In the genomic region with DNA sequence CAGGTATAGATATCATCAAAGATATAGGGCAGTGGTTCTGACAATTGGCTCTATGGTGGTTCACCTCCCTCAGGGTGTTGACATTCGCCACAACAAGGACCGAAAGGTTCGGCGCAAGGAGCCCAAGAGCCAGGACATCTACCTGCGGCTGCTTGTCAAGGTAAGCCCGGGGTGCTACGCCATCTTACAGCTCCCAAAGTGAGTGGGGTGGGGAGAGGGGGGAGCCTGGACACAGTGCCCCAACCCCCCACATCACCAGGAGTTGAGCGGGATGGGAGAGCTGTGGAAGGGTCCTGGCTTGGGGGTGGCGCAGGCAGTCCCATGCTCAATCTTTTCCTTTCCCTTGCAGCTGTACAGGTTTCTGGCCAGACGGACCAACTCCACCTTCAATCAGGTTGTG, we compare ENCODE assay signal across 9 mouse cellular contexts. TPM values are rescaled to one million over a fixed set of nuclear protein-coding genes. Genes with fewer than 3 reads are reported as not detected.
A peak's percentile ranks its signal among the peaks of the same experiment; 100 is the strongest.
DNase-seq lines count a peak whose midpoint lies in the region; ATAC-seq and TF ChIP-seq lines count a peak whose summit lies in the region.
"Had no signal": no experiment of that assay in that cellular context is flagged by ENCODE, and none has a peak within 500 bp of the region (broad histone marks: within the 10 kb centered on the region; RNA-seq: fewer than 3 reads in every experiment).

No protein-coding gene starts in this region.

- H3K9ac ChIP-seq in heart, embryonic 15.5 days, result peak overlapping the region; percentile 88
- H3K9ac ChIP-seq in hindbrain, embryonic 14.5 days, result peak overlapping the region; percentile 88
- H3K9ac ChIP-seq in midbrain, embryonic 14.5 days (replicated peaks; ENCODE audit: low read length), result peak overlapping the region; percentile 89

- peaks cover 26% of the 10 kb centered on the region for H3K36me3 ChIP-seq in heart, embryonic 15.5 days
- H3K36me3 ChIP-seq in hindbrain, embryonic 14.5 days (replicated peaks; ENCODE audit: control insufficient read depth, insufficient read depth), result peaks cover 52% of the 10 kb centered on the region
- H3K36me3 ChIP-seq in midbrain, embryonic 14.5 days (ENCODE audit: control insufficient read depth, insufficient read depth, low read length), result peaks cover 52% of the 10 kb centered on the region

- TF ChIP-seq CTCF in cortical plate, adult 2 months (IDR thresholded peaks at IDR 0.05; ENCODE audit: extremely low read depth, insufficient read depth, low read length), result no peak

- no peak overlapping the region for H3K27ac ChIP-seq in heart, embryonic 15.5 days
- no peak overlapping the region for H3K27ac ChIP-seq in cortical plate, adult 2 months (ENCODE audit: insufficient read depth, low read length)
- H3K27ac ChIP-seq in hindbrain, embryonic 14.5 days, result no peak overlapping the region
- 0 out of 2 replicates have a peak overlapping the region, but pooled peaks have one; percentile 92 for H3K27ac ChIP-seq in midbrain, embryonic 14.5 days (replicated peaks; ENCODE audit: low read depth, low read length)

- H3K4me3 ChIP-seq in heart, embryonic 15.5 days, result peak overlapping the region; percentile 69
- H3K4me3 ChIP-seq in cortical plate, adult 2 months (ENCODE audit: insufficient read depth, low read length), result peak overlapping the region; percentile 82; the same call in 1 of the 2 replicates
- peak overlapping the region; percentile 75 for H3K4me3 ChIP-seq in hindbrain, embryonic 14.5 days (replicated peaks; ENCODE audit: low read length)
- H3K4me3 ChIP-seq in midbrain, embryonic 14.5 days (replicated peaks; ENCODE audit: low read depth, low read length), result peak overlapping the region; percentile 90

- no peaks in the 10 kb centered on the region for H3K9me3 ChIP-seq in heart, embryonic 15.5 days (replicated peaks)
- H3K9me3 ChIP-seq in hindbrain, embryonic 14.5 days (ENCODE audit: control insufficient read depth, low read length), result no peaks in the 10 kb centered on the region
- H3K9me3 ChIP-seq in midbrain, embryonic 14.5 days (ENCODE audit: control insufficient read depth, low read length), result no peaks in the 10 kb centered on the region

- no peak for ATAC-seq in heart, embryonic 15.5 days (replicated peaks; ENCODE audit: insufficient number of reproducible peaks, insufficient read depth, low FRiP score, low read depth)
- ATAC-seq in hindbrain, embryonic 14.5 days (ENCODE audit: low FRiP score), result no peak
- ATAC-seq in midbrain, embryonic 14.5 days (ENCODE audit: low FRiP score, low TSS enrichment), result no peak
- ATAC-seq in CD4-positive, CD25-positive, alpha-beta regulatory T cell, adult 4 months, result no peak

- no peaks in the 10 kb centered on the region for H3K27me3 ChIP-seq in heart, embryonic 15.5 days
- no peaks in the 10 kb centered on the region for H3K27me3 ChIP-seq in hindbrain, embryonic 14.5 days (ENCODE audit: control insufficient read depth, insufficient read depth, low read length)
- H3K27me3 ChIP-seq in midbrain, embryonic 14.5 days (ENCODE audit: control insufficient read depth, insufficient read depth, low read length), result no peaks in the 10 kb centered on the region

- intact Hi-C loops in heart, postnatal 36 days (cut with DNase I), result loop anchor here (5.0 kb wide), 1 partner anchor 203 kb away; a partner anchor contains a TSS
- intact Hi-C loops in left cerebral cortex, postnatal 36 days (cut with DNase I), result no loop called here

- no peak for TF ChIP-seq POLR2A in cortical plate, adult 2 months (IDR thresholded peaks at IDR 0.05; ENCODE audit: extremely low read depth, insufficient read depth, low read length)

- WGBS in heart, embryonic 15.5 days, result 74% methylated on average over 10 of the region's 10 CpGs
- 87% methylated on average over 10 of the region's 10 CpGs for WGBS in hindbrain, embryonic 14.5 days
- 84% methylated on average over 10 of the region's 10 CpGs for WGBS in midbrain, embryonic 14.5 days

- H3K4me2 ChIP-seq in heart, embryonic 15.5 days, result peak overlapping the region; percentile 64
- peak overlapping the region; percentile 91 for H3K4me2 ChIP-seq in hindbrain, embryonic 14.5 days (replicated peaks)
- peak overlapping the region; percentile 91 for H3K4me2 ChIP-seq in midbrain, embryonic 14.5 days (ENCODE audit: low read length)

- no peak for DNase-seq in heart, postnatal 36 days
- DNase-seq in hindbrain, embryonic 14.5 days (ENCODE audit: low spot score), result no peak
- DNase-seq in midbrain, embryonic 14.5 days, result no peak
- DNase-seq in urinary bladder, adult 18-20 months (ENCODE audit: low spot score in 2 of 2), result no peak
- DNase-seq in left cerebral cortex, postnatal 36 days (ENCODE audit: low spot score in 2 of 2), result no peak

- peaks cover 39% of the 10 kb centered on the region for H3K4me1 ChIP-seq in heart, embryonic 15.5 days (replicated peaks)
- H3K4me1 ChIP-seq in cortical plate, adult 2 months (ENCODE audit: control insufficient read depth, insufficient read depth, low read length), result peaks cover 5% of the 10 kb centered on the region; the same call in 1 of the 2 replicates
- peaks cover 36% of the 10 kb centered on the region for H3K4me1 ChIP-seq in hindbrain, embryonic 14.5 days (replicated peaks; ENCODE audit: control insufficient read depth, insufficient read depth, low read length)
- H3K4me1 ChIP-seq in midbrain, embryonic 14.5 days (ENCODE audit: control insufficient read depth, insufficient read depth, low read length), result peaks cover 36% of the 10 kb centered on the region

RNA-seq across cellular contexts. Expression of a gene that starts 1.4 kb away (rescaled TPM):
- 13.7 and 21.0 TPM in 2 replicates for polyA plus RNA-seq in heart, embryonic 15.5 days (2015; fragmentation: Nextera tagmentation; extraction: Ambion mirVana)
- total RNA-seq in heart, postnatal 36 days (2021), result 10 to 100 TPM; 16.2 to 18.7 TPM
- 22.5 and 23.5 TPM in 2 replicates for polyA plus RNA-seq in cortical plate, adult 2 months (2012; rRNA removed)
- 16.7 and 20.0 TPM in 2 replicates for polyA plus RNA-seq in hindbrain, embryonic 14.5 days (2014; fragmentation: Nextera tagmentation; extraction: Ambion mirVana)
- 17.2 and 19.2 TPM in 2 replicates for polyA plus RNA-seq in midbrain, embryonic 14.5 days (2014; fragmentation: Nextera tagmentation; extraction: Ambion mirVana)
- total RNA-seq in left cerebral cortex, postnatal 36 days (2021), result 10 to 100 TPM; 29.9 to 30.0 TPM
- polyA plus RNA-seq in CD4-positive, CD25-positive, alpha-beta regulatory T cell, adult 4 months (2017; shearing (Covaris generic)), result 10 to 100 TPM; 15.2 to 21.1 TPM

RNA-seq across cellular contexts. Expression of a gene that starts 1.8 kb away (rescaled TPM):
- 0.25 and 0.65 TPM in 2 replicates for polyA plus RNA-seq in heart, embryonic 15.5 days (2015; fragmentation: Nextera tagmentation; extraction: Ambion mirVana)
- total RNA-seq in heart, postnatal 36 days (2021), result under 1 TPM; 0.17 to 0.30 TPM
- 0.19 and 0.21 TPM in 2 replicates for polyA plus RNA-seq in cortical plate, adult 2 months (2012; rRNA removed)
- polyA plus RNA-seq in hindbrain, embryonic 14.5 days (2014; fragmentation: Nextera tagmentation; extraction: Ambion mirVana), result 0.17 TPM in 1 of 2 replicates, not detected in the other
- polyA plus RNA-seq in midbrain, embryonic 14.5 days (2014; fragmentation: Nextera tagmentation; extraction: Ambion mirVana), result 0.46 and 0.90 TPM in 2 replicates
- total RNA-seq in left cerebral cortex, postnatal 36 days (2021), result not detected
- not detected for polyA plus RNA-seq in CD4-positive, CD25-positive, alpha-beta regulatory T cell, adult 4 months (2017; shearing (Covaris generic))

RNA-seq across cellular contexts. Expression of a gene that starts 3.9 kb away (rescaled TPM):
- polyA plus RNA-seq in heart, embryonic 15.5 days (2015; fragmentation: Nextera tagmentation; extraction: Ambion mirVana), result 540 and 572 TPM in 2 replicates
- 100 to 1,000 TPM; 550 to 591 TPM for total RNA-seq in heart, postnatal 36 days (2021)
- 255 and 261 TPM in 2 replicates for polyA plus RNA-seq in cortical plate, adult 2 months (2012; rRNA removed)
- 578 and 674 TPM in 2 replicates for polyA plus RNA-seq in hindbrain, embryonic 14.5 days (2014; fragmentation: Nextera tagmentation; extraction: Ambion mirVana)
- 631 and 710 TPM in 2 replicates for polyA plus RNA-seq in midbrain, embryonic 14.5 days (2014; fragmentation: Nextera tagmentation; extraction: Ambion mirVana)
- 100 to 1,000 TPM; 284 to 337 TPM for total RNA-seq in left cerebral cortex, postnatal 36 days (2021)
- 1,000 to 10,000 TPM; 2,369 to 2,427 TPM for polyA plus RNA-seq in CD4-positive, CD25-positive, alpha-beta regulatory T cell, adult 4 months (2017; shearing (Covaris generic))

RNA-seq across cellular contexts. Expression of a gene that starts 6.4 kb away (rescaled TPM):
- not detected in 2 replicates for polyA plus RNA-seq in heart, embryonic 15.5 days (2015; fragmentation: Nextera tagmentation; extraction: Ambion mirVana)
- not detected for total RNA-seq in heart, postnatal 36 days (2021)
- polyA plus RNA-seq in cortical plate, adult 2 months (2012; rRNA removed), result not detected in 2 replicates
- not detected in 2 replicates for polyA plus RNA-seq in hindbrain, embryonic 14.5 days (2014; fragmentation: Nextera tagmentation; extraction: Ambion mirVana)
- polyA plus RNA-seq in midbrain, embryonic 14.5 days (2014; fragmentation: Nextera tagmentation; extraction: Ambion mirVana), result not detected in 2 replicates
- total RNA-seq in left cerebral cortex, postnatal 36 days (2021), result not detected
- polyA plus RNA-seq in CD4-positive, CD25-positive, alpha-beta regulatory T cell, adult 4 months (2017; shearing (Covaris generic)), result not detected
- total RNA-seq: hematopoietic stem cell, adult 5-6 weeks had no signal

RNA-seq across cellular contexts. Expression of a gene that starts 14.3 kb away (rescaled TPM):
- polyA plus RNA-seq in heart, embryonic 15.5 days (2015; fragmentation: Nextera tagmentation; extraction: Ambion mirVana), result 3.0 and 4.3 TPM in 2 replicates
- 100 to 1,000 TPM in 1 of 2 experiments, 10 to 100 TPM in 1; 44.4 to 158 TPM for total RNA-seq in heart, postnatal 36 days (2021)
- polyA plus RNA-seq in cortical plate, adult 2 months (2012; rRNA removed), result 251 and 257 TPM in 2 replicates
- 3.5 and 3.9 TPM in 2 replicates for polyA plus RNA-seq in hindbrain, embryonic 14.5 days (2014; fragmentation: Nextera tagmentation; extraction: Ambion mirVana)
- polyA plus RNA-seq in midbrain, embryonic 14.5 days (2014; fragmentation: Nextera tagmentation; extraction: Ambion mirVana), result 1.9 and 4.3 TPM in 2 replicates
- 100 to 1,000 TPM; 128 to 138 TPM for total RNA-seq in left cerebral cortex, postnatal 36 days (2021)
- polyA plus RNA-seq in CD4-positive, CD25-positive, alpha-beta regulatory T cell, adult 4 months (2017; shearing (Covaris generic)), result 1 to 10 TPM; 7.4 to 8.8 TPM
